Mouse (Mus musculus): ENCODE data around the gene 2610028H24Rik.
A peak's percentile ranks its signal among the peaks of the same experiment; 100 is the strongest.

Gene 2610028H24Rik

DNA sequence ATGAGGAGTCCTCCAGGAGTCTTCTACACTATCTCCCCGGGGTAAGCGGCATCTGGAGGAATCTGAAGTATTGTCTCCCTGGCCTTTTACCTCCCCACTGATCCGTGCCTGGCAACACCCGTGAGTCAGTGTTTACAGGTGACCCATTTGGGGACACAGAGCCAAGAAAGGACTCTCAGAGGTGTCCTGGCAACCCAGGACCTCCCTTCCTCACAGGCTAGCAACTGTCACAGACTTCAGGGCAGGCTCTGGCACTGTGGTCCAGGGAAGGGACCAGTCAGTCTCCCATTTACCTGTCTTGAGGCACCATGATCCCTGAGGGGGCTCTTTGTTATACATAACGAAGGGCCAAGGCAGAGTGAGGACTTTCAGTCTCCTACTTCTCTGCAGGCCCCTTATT, at the start of gene 2610028H24Rik:
Gene 2610028H24Rik (plus strand): TSS at position 231 of the 400 bp plus-strand sequence.
- no peak for DNase-seq (ENCODE audit: low spot score in 2 of 2)

DNA sequence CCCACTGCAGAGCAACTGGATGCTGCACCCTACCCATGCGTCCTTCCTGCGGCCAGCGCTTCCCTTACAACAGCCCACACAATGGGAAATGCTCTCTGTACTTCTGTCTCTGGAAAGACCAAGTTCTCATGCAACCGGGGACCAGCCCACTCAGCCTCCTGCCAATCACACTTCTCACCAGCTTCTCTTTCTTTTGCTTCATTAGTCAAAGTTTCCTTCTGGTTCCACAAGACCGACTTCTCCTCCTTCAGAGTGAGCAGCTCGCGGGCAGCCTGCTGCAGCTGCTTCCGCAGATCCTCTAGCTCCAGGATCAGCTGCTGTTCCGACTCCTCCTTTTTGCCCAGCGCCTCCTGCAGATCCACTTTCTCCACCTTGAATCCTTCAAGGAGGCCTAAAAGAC, 40.4 kb upstream of the 2610028H24Rik start:
- DNase-seq (ENCODE audit: low spot score in 2 of 2), result peak in 1 of 2 experiments; percentile 14

DNA sequence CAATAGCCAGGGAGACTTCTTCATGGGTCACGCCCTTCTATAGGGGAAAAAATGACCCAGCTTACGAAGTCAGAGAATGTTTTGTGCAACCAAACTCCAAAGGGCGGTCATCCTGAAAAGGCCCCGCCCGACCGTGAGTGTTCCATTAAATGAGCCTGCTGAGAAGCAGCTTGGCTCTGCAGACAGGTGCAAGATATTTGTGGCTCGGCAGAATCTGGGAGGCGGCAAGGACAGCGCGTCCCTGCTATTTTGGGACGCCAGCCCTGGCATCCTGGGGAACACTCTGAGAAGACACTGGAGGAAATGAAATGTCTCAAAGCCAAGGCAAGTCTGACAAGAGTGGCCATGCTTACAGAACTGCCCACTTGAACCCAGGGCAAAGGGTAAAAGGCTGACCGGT, 32.1 kb upstream of the 2610028H24Rik start:
- peak; percentile 51 to 52 for DNase-seq (ENCODE audit: low spot score in 2 of 2)

DNA sequence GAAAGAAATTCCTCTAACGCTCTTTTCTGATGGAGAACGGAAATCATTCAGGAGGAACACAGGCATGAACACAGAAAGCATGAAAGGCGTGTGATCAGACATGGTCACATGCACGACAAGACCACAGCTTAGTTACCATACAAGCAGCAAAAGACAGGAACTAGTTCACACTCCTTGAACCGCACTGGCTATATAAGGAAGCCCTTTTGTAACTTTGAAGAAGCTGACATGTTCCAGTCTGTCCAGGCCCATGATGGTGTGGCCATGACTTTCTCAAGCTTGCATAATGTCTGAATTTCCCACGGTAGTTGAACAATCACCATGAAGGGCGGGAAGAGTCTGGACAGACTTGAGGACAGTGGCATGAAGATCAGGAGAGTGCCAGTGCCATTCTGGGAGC, 23.2 kb upstream of the 2610028H24Rik start:
- no peak for DNase-seq (ENCODE audit: low spot score in 2 of 2)

DNA sequence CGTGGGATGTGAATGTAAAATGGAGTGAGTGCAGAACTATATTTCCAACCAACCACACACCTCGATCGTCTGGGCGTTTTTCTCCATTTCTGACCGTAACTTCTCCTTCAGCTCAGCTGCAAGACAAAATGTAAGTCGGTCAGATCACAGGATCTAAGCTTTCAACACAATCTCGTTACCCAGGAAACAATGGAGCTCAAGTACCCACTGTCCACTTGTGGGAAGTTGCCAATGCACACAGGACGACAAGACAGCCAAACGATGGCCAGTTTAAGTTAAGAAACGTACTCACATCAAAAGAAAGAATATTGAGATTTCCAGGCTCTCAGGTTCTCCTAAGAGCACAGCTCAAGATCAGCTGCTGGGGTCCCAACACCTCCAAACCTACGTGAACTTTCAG, 15.0 kb upstream of the 2610028H24Rik start:
- DNase-seq (ENCODE audit: low spot score in 2 of 2), result no peak

DNA sequence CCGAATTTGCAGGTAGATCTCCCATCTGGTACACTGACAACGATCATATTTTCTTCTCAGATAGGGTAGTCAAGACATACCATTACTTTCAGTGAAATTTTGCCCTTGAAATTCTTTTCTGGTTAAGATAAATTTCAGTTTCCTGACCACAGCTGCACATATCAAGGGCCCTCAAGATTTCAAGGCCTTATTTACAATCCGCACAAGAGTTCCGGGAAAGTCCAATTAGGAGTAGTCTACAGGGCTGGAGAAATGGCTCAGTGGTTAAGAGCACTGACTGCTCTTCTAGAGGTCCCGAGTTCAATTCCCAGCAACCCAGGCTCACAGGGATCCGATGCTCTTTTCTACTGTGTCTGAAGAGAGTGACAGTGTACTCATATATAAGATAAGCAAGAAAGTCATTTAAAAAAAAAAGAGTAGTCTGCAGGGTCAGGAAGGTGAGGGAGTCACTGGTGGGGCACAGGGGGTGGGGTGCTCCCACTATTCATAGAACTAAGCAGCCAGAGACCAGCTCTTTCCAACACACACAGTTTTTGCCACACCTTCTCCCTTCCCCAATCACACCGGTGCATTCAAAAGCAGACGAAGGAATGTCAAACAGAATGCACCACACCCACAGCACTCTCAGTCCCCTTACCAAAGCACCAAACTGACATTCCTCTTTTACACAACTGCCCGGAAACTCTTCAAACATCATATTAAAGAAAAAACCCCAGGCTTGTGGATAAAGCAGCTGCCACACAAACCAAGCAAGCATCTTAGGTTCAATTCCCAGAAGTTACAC, 9.6 kb upstream of the 2610028H24Rik start:
- DNase-seq (ENCODE audit: low spot score in 2 of 2), result no peak

DNA sequence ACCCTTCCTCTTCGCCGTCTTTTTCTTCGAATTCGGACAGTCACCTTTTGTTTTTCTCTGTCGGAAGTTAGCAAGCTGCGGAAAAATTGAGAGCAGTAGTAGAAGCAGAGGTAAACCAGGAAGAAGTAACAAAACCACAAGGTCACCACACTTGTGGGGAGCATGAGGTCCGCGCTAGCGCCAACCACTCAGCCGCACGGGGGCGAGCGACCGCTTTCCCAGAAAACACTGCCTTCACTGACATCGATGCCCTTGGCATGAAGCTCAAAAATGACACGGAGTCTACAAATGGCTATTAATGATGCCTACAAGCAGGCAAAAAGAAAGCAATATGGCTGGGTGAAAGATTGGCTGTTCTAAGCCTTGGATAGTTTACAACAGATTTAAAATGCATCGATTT, 8.6 kb upstream of the 2610028H24Rik start, which contains the start of gene AC141477.1:
Gene AC141477.1 (minus strand): TSS at position 164 of the 400 bp plus-strand sequence.
- no peak for DNase-seq (ENCODE audit: low spot score in 2 of 2)

DNA sequence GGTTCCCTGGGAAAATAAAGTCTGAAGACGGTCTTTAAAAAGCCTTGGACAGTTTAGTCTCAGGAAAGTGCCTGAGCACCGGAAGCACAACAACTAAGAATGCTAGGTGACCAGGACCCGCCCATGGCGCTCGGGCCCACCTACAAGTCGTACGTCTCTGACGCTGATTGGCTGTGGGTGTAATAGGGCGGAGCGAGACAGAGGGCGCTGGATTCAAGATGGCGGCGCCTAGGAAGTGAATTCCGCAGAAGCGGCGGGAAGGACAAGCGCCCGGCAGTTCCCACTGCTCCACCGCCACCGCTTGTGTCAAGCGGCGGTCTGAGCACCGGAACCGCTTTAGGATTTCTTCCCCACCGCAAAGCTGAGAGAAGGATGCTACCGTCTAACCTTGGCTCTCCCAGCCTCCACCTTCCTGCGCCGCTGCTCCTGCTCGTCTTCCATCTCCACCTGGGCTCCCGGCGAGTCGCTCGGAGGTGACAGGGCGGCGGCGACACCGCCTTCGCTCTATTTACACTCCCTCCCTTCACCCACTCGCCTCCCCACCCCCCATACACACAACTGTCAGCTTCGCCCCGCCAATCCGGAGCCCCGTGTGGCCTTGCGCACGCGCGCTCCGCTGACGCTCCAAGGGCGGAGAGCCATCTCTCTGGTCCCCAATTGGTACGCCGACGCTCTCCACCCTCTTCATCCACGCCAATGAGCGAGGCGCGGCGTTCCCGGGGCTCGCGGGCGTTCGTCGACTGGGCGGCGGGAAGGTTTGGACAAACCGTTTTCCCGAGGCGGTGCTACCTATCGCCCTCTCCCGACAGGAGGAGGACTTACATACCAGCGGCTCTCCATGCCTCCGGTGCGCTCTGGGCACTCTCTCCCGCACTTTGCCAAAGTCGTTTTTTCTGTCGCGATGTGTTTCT, 6.4 kb upstream of the 2610028H24Rik start, which contains the start of gene Pcnt:
Gene Pcnt (minus strand): TSS at position 609 of the 911 bp plus-strand sequence.
- DNase-seq (ENCODE audit: low spot score in 2 of 2), result peak; percentile 97

DNA sequence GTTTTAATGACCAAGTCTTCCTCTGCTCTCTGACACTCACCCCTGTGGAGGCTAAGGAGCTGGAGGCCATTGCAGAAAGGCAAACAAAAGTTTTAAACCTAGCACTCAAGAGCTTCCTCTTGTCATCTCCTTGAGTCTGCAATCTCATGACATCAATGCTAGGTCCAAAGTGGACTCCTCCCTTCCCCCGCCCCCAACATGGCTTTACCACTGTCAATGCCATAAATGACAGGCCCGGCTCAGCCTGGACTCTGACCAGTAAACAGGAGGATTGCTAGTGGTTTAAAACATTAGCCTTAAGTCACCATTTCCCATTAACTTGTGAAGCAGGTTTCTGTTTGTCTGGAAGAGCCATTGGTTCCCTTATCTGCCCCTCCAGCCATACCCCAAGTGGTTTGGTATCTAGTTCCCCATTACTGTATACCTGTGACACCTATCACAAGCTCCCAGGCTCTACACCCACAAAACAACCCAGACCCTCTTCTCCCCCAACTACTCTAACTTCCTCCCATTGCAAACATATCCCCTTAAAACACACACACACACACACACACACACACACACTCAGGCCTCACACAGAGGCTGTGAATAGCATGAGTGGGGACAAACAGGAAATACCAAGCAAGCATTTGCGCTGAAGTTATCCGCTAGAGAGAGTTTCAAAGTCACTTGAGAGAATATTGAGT, 2.7 kb upstream of the 2610028H24Rik start:
- no peak for DNase-seq (ENCODE audit: low spot score in 2 of 2)

DNA sequence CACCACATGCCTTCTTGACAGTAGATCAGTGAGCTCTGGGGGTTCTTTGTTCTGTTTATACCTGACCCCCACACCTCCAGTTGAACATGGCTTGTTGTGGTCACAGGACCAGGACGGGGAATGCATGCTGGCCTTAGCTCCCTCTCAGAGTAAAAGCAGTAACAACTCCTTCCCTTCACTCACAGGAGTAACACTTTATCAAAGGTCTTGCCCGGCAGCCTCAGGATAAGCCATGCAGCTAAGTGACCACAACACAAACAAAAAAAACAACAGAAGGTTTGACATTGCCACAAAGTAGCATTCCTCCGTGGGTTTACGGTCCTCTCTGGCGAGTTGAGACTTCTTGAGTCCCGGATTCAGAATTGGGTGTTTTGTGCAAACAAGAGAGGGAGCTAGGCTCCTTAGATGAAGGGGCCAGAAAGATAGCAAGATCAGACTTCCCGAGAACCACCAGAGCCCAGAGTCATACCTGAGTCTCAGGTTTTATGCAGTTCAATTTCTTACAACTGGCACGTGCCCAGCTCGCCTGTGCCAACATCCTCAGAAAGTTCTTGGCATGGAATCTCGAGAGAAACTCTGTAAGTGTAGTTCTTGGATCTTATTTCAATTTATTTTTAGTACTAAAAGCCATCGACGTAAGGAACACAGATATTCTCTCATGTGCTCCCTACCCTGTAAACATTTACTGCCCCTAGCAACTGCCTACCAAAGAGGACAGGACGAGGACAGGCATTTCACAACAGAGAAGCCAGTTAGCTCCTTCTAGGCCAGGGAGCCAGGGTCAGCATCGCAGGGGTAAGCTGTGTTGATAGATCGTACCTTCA, 1.3 kb upstream of the 2610028H24Rik start:
- DNase-seq (ENCODE audit: low spot score in 2 of 2), result no peak

DNA sequence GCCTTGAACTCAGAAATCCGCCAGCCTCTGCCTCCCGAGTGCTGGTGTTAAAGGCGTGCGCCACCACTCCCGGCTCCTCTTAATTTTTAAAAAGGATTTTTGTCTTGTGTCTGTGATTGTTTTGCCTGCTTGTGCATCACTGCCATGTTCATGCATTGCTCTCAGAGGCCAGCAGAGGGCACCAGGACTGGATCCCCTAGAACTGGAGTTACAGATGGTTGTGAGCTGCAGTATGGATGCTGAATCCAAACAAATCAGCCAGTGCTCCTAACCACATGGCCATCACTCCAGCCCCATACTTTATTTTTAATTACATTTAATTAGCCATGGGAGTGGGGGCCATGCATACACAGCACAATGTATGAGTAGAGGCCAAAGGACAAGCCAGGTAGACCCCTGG, 6.4 kb downstream of the 2610028H24Rik start:
- DNase-seq (ENCODE audit: low spot score in 2 of 2), result peak; percentile 51 to 54

DNA sequence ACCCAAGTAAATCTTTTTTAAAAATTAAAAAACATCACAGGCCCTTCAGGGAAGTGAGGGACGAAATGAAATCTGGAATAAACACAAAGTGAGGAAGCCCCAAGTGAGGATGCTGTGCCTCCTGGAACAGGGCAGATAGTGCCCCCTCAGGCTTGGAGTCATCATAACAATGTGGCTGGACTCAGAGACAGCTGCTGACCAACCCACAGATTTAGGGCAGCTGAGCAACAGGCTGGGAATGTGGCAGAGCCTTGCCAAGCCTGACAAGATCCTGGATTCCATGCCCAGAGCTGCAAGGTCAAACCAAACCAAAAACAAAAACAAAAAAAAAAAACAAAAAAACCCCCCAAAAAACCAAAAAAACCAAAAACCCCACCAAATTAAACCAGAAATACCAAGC, 12.4 kb downstream of the 2610028H24Rik start:
- DNase-seq (ENCODE audit: low spot score in 2 of 2), result no peak

DNA sequence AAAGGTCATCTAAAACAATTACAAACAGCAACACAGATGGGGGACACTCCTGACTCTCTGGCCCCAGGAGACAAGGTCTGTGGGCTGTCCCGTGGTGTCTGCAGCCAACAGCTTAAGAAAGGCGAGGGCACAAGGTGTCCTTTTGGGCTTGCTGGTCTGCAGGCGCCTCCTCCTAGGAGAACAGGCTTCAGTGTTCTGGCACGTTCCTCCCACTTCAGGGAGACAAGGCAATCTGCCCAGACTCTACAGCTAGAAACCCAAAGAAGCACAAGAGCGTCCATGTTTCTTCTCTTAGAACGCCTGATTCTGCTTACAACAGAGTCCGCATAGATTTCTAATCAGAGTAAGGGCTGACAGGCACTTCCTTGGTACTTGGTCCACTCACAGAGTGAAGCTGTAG, 13.4 kb downstream of the 2610028H24Rik start:
- peak; percentile 13 to 40 for DNase-seq (ENCODE audit: low spot score in 2 of 2)

DNA sequence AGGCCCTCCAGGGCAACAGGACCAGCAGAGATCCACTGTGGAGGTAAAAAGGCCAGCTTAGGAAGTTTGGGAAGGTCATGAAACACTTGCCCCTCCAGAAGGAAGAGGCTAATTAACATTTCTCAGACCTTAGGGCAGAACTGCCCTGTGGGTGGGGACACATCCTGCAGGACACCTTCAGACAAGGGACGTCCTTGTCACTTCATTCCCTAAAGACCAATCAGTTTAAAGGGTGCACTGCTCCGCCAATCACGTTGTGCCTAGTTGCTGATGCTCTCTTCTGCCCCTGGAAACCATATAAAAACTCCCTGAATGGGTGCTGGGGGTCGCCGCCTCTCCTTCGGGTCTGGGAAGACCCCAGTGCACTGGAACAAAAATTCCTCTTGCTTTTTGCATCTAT, 13.8 kb downstream of the 2610028H24Rik start:
- no peak for DNase-seq (ENCODE audit: low spot score in 2 of 2)

DNA sequence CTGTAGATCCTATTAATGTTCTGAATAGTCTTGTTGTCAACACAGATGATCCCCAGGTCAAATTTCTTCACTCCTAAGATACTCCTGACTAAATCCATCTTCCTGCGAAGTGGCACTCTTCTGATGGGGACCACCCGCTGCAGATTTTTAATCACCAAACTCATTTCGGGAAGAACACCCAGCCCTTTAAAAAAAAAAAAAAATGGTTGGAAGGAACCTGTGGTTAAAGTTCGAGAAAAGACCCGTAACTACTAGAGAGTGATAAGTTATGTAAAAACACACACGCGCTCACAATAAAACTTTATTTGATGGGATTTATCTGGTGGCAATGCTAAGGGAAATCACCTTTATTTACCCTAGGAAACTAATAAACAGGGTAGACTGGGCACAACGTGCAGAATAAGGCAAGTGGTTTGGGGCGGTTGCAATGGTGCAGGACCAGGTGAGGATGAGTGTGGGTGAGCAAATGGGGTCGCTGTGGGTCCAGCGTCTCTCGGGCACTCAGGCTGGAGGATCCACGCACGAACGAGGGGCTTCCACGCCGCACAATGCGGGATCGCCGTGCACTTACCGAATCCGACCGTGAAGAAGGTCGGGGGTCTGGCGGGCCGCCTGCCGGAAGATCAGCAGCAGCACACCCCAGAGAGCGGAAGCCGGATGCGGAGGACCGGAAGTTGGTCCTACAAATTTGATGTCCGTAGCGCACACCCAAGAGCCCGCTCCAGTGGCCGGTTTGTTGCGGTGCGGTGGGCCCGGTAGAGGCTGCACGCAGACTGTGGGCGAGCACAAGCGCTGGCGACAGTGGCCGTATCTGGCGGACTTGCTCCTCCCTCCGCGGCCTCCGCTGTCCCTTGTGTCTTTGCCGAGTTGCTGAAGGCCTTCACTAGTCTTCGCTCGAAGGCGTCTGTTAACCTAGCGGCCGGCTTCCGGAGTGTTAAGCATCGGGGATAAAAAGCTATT, 19.6 kb downstream of the 2610028H24Rik start, which contains the start of the genes Mcm3ap and Ybey:
Gene Mcm3ap (plus strand): TSS at position 725 of the 960 bp plus-strand sequence.
Gene Ybey (minus strand): TSS at position 912 of the 960 bp plus-strand sequence.
- peak; percentile 89 to 91 for DNase-seq (ENCODE audit: low spot score in 2 of 2)

DNA sequence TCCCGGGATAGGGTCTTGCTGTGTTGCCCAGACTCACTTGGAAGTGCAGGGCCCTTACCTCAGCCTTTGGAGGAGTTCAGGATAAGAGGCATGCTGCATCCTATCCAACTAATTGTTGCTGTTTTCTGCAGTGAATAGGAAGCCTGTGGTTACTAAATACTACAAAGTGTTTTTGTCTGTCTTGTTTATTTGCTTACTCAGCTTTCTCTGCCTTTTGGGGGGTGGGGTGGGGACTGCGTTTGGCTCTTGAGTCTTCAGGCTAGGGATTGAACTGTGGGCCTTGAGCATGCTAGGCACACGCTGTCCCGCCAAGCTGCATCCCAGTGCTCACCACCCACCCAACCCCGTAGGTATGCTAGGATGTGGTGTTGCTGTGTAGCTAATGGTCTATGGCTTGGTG, 24.9 kb downstream of the 2610028H24Rik start:
- DNase-seq (ENCODE audit: low spot score in 2 of 2), result no peak

DNA sequence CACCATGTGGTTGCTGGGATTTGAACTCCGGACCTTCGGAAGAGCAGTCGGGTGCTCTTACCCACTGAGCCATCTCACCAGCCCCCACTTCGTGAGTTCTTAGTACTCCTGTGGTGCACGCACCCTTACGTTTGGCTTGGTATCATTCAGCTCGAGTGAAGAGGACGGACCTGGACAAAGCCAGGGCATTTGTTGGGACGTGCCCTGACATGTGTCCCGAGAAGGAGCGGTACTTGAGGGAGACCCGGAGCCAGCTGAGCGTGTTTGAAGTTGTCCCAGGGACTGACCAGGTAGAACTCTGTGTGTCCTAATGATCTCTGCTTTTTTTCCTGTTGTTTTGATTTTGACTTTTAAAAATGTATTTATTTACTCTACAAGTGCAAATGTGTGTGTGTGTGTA, 32.0 kb downstream of the 2610028H24Rik start:
- DNase-seq (ENCODE audit: low spot score in 2 of 2), result no peak

DNA sequence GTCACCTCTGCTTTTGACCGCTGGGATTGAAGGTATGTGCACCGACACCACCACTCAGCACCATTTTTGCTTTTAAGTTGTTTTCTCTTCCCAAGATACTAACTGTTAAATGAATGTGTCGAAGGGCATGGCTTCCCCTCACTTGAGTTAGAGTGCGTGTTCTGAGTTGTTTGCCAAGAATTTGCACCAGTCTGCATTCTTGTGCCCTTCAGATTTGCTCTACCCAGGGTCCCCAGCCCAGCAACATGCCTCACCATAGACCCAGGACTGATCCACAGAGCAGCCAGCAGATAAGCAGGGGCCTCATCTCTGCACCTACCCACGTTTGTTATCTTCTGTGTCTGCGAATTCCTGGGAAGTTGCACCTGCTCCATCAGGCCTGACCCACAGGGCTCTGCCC, 32.6 kb downstream of the 2610028H24Rik start:
- no peak for DNase-seq (ENCODE audit: low spot score in 2 of 2)

DNA sequence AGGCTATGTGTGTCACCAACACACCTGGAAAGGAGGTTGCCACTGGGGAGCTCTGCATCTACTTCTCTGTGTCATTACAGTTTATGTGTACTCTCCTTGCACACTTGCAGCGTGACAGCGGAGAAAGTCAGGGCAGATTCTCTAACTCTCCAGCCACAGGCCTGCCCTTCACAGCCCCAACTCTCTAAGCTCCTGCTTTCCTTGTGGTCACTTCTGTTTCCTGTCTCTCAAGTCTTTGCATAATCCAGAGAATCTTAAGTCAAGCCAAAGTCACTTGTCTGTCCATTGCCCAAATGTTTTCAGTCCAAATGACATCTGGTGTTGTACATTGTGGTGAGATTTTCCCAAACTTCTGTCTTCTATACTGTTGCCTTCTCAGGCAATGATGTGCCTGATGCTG, 37.4 kb downstream of the 2610028H24Rik start:
- no peak for DNase-seq (ENCODE audit: low spot score in 2 of 2)

DNA sequence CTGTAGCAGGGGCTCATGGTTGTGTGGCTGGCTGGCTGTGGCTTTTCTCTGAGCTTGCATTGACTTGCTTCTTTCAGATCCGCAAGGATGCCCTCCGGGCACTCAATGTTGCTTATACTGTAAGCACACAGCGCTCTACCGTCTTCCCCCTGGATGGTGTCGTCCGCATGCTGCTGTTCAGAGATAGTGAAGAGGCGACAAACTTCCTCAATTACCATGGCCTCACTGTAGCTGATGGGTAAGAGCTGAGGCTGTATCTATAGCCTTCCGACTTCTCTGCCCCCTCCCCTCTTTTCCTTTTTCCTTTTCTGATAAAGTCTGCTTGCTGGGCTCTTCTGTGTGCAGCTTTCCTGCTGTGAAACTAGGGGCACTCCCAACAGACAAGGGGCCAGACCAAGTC, 39.4 kb downstream of the 2610028H24Rik start:
- DNase-seq (ENCODE audit: low spot score in 2 of 2), result no peak
